Mouse (Mus musculus) brain, embryonic 18.5 days (tissue): ENCODE data around the gene Entpd7.

Source experiments
- DNase-seq: peaks from one replicate; pipeline ENCODE4 v3.0.0-alpha.2; 2012; ENCODE audit warnings: low read depth, low spot score

The Entpd7 gene

DNA sequence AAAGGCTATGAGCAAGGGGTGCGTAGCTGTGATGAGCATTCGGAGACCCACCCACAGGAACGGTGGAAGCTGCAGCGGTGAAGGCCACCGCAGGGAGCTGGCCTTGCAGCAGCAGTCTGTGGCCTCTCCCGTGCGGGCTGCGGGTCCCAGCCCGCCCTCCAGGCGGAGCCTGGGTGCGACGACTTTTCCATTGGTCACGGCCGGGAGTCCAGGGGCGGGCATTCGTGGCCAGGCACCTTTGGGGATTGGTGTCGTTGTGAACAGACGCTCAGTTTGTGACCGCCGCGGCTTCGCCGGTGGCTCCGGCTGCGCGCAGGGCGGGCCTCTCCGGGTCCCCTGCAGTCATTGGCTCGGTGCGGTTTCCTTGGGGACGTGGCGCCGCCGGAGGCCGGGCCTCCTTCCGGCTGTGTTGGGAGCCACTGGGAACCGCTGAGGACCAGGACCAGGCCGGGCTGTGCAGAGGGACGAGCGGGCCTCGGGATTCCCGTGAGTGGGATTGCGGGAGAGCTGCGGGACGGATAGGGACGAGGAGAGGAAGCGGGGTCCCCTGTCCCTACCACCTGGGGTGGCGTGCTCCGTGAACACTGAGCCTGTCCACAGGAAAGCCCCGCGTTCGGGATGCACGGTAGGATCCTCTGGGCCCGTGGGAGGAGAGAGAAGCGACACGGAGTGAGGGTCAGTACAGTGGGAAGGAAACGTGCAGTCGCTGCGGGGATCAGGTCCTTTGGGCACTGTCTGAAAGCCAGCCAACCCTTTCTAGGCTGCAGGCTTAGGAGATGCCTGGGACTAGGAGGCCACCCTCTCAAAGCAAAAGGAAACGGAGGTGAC, at the start of gene Entpd7:
Entpd7 (plus strand) TSS at position 254 of the 828 bp plus-strand sequence.
- peak; percentile 90 for DNase-seq

- no peak for DNase-seq
Measured at GRCm38 (mm10) chr19:43641833-43642232, 47.6 kb upstream of the Entpd7 start.

GRCm38 (mm10) chr19:43642843-43643242, 46.6 kb upstream of the Entpd7 start:
- DNase-seq, result no peak

DNA sequence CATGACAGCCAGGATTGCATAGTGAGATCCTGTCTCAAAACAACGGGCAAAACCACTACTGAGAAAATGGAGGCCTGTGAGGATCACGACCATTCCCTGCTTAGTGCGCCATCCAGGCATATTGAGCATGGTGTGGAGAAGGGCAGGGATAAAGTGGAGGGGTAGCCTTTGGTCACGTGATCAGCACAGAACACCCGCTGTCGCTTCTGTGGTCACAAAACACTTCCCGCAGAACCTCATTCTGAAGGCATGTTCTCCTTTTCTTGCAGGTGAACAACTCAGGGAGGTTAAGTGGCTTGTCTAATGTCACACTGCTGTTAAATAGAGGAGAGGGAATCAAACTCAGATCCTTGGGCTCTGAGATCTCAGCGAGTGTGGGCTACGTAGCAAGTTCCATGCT, 44.0 kb upstream of the Entpd7 start:
- DNase-seq, result no peak

GRCm38 (mm10) chr19:43646852-43647251, 42.6 kb upstream of the Entpd7 start:
- no peak for DNase-seq

GRCm38 (mm10) chr19:43647261-43647660, 42.2 kb upstream of the Entpd7 start:
- DNase-seq, result no peak

- DNase-seq, result no peak
Measured at GRCm38 (mm10) chr19:43648343-43648742, 41.1 kb upstream of the Entpd7 start.

DNA sequence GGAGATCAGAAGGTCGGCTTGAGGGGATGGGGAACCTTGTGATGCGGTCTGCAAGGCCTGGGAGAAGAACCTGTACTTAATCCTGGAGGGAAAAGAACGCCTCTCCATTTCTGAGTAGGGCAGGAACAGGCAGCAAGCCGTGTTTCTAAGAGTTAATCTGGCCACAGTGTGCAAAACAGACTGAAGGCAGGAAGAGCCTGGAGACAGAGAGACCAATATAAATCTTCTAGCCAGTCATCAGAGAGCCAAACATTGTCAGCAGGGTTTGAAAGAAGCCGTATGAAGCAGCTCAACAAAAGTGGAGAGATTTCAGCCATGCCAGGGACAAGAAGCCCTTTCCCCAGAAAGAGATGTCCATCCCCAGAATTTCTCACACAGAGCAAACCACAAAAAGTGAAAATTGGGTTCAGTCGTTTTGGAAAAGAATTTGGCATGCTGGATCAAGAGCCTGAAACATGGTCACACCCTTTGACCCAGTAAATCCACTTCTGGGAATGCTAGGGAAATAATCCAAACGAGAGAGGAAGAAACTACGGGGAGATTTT, 38.2 kb upstream of the Entpd7 start:
- DNase-seq, result no peak

- peak; percentile 24 for DNase-seq
Measured at GRCm38 (mm10) chr19:43655735-43656492, 33.6 kb upstream of the Entpd7 start.

GRCm38 (mm10) chr19:43659632-43660031, 29.8 kb upstream of the Entpd7 start:
- DNase-seq, result no peak

DNA sequence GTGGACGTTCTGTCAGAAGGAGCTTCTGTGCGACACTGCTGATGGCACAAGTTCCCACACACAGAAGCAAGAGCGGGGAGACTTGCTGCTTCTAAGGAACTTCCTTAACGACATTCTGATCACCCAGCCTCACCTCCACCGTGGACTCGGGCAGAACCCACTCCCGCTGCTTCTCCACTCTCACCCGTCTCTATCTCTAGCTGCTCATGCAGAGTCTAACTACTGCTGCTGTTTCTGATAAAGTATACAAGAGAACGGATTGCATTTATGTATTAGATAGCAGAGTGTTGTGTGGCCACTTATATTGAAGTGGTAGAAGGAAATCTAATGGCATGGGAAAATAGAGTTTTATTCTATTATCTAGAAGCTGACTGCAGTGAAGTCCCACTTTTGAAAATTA, 28.7 kb upstream of the Entpd7 start:
- no peak for DNase-seq

GRCm38 (mm10) chr19:43662176-43662967, 27.1 kb upstream of the Entpd7 start:
- no peak for DNase-seq

DNA sequence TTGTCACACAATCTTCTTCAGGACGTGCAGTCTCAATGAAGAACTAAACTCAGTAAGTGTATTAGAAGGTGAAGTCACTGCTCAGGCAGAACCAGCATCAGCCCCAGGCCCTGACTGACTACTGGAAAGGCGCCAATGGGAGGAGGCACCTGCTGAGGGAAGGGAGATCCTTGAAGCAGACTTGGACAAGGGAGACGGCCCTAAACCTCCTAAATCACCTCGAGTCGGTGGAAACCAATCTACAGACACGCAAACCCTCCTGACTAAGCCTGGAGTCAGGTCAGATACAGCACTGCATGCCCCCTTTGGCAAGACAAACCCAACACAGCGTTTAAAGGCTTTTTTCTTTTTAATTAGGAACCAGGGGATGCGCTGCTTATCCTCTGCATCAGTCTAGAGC, 26.0 kb upstream of the Entpd7 start:
- no peak for DNase-seq

DNA sequence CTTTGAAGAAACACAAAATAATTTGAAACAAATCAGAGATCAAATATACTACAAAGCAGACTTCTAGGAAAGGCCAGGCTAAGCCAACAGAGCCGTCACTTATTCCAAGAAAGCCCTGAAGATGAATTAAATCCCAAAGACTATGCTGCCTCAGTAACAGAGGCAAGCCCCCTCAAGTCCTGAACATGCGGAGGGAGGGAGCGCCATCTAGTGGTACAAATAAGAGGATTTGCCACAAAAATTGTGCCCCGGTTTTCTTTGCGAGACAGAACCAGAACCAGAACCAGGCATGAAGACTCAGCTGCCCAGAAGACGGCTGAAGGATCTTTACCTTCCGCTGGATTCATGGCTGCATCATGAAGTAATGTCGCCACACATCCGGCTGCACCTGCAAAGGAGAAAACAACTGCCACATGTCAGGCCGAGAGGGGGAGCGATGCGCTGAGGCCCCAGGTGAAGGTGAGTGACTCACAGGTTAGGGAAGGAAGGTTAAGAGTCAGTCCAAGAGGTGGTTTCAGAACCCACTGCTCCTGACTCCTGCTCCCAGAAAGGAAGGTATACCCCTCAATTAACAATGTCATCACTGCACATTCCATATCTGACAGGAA, 23.9 kb upstream of the Entpd7 start:
- no peak for DNase-seq

GRCm38 (mm10) chr19:43666661-43667429, 22.6 kb upstream of the Entpd7 start:
- no peak for DNase-seq

GRCm38 (mm10) chr19:43667430-43667809, 22.1 kb upstream of the Entpd7 start:
- DNase-seq, result no peak

DNA sequence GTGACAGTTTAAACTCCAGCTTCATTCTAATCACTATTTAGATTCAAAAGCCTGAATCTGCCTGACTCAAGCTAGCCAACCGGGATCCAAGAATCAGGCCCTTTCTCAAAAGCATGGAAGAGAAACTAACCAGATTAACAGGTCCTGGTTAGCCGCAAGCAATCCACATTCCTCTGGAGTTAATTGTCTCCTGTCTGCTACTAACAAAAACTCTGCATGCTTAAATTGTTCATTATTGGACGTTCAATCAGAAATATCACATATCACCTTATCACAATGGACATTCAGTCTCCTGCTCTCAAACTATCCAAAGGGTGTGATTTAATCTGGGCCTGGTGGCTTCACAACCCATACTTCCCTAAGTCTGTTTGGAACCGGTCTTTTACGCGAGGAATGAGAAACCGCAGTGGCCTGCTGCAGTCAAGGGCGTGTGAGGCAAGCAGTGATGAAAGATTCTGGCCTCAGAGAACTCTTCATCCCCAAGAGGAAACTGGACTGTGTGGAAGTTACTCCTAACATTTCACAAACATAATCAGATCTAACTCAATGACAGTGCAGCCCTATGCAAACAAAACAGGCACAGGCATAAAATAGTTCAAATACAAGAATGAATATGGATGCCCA, 20.2 kb upstream of the Entpd7 start:
- no peak for DNase-seq

GRCm38 (mm10) chr19:43671054-43671453, 18.4 kb upstream of the Entpd7 start:
- DNase-seq, result no peak

DNA sequence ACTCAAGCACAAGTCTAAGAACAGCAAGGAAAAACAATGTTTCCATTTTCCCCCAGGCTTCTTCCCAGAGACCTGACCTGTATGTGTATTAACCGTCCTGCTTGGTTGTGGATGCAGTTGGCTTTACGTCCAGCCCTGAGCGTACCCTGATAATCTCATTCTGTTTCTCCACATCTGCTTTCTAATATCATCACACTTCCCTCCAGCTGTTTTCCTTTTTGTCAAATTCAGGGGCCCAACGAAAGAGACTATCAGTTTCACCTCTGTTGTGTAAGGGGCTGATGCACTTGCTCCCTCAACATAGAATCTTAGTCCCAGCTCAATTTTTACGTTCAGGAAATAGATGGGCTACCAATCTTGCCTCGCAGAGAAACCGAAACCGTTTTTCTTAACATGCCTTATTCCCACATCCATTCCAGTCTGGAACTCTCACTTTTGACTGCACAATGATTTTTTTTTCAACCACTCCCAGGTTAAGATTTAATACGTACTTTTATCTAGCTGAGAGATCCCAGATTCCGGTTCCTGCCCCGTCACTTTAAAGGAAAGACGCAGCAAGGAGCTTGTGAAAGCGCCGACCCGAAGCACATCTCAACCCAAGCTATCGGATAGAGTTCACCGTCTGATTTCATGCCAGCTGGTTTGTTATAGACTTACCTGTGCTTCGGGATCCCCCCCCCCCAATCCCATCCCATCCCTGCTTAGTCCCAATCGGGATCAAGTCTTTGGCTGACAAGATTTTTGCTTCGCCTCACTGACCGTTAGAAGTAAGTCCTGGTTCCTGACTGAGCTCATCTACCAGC, 15.8 kb upstream of the Entpd7 start:
- no peak for DNase-seq
